24 mouse cellular contexts compared by ENCODE assay signal in genomic region chr11:64253517-64254385, GRCm38 (mm10).
DNase-seq lines count a peak whose midpoint lies in the region; ATAC-seq lines count a peak whose summit lies in the region.
"Had no signal": no experiment of that assay in that cellular context is flagged by ENCODE, and none has a peak within 500 bp of the region (broad histone marks: within the 10 kb centered on the region; RNA-seq: fewer than 3 reads in every experiment).

No protein-coding gene starts in this region.

- ATAC-seq in common myeloid progenitor, adult 5-6 weeks (replicated peaks; ENCODE audit: low read depth, poor library complexity, severe bottlenecking), result peak; percentile 36; the same call in 1 of the 2 replicates
- ATAC-seq: forebrain, embryonic 16.5 days; intestine, postnatal 0 days had no signal

- peaks cover 11% of the 10 kb centered on the region; the same call in 1 of the 2 replicates for H3K27me3 ChIP-seq in heart, embryonic 10.5 days (ENCODE audit: insufficient read depth, poor library complexity, severe bottlenecking)
- H3K27me3 ChIP-seq: embryonic facial prominence, embryonic 12.5 days; embryonic facial prominence, embryonic 15.5 days; heart, embryonic 12.5 days; heart, embryonic 15.5 days; hindbrain, embryonic 12.5 days; hindbrain, embryonic 15.5 days had no signal

- WGBS in heart, embryonic 10.5 days, result 75% methylated on average over 7 of the region's 7 CpGs

- DNase-seq in adrenal gland, adult 2 months, result peak; percentile 3
- no peak for DNase-seq in adrenal gland, postnatal 25 days
- peak; percentile 75 for DNase-seq in heart, embryonic 10.5 days (ENCODE audit: low spot score)
- no peak for DNase-seq in heart, postnatal 36 days
- DNase-seq in layer of hippocampus, postnatal 25 days (ENCODE audit: extremely low spot score in 1 of 2, low spot score in 1 of 2), result no peak
- DNase-seq in thymus, postnatal 36 days, result no peak
- DNase-seq: adrenal gland, postnatal 10 days; B cell, adult 2 months; cerebellum, adult 18-20 months; cerebellum, adult 9-10 months; cerebellum, postnatal 14 days; gastrocnemius, postnatal 10 days; gastrocnemius, postnatal 36 days; heart, adult 11 months; heart, postnatal 10 days had no signal

- intact Hi-C loops in heart, postnatal 36 days (cut with DNase I), result no loop called here

- no peaks in the 10 kb centered on the region for H3K9me3 ChIP-seq in heart, embryonic 10.5 days
- H3K9me3 ChIP-seq: embryonic facial prominence, embryonic 12.5 days; embryonic facial prominence, embryonic 15.5 days; heart, embryonic 15.5 days; hindbrain, embryonic 12.5 days; hindbrain, embryonic 15.5 days had no signal

- no peaks in the 10 kb centered on the region for H3K36me3 ChIP-seq in heart, embryonic 10.5 days
- H3K36me3 ChIP-seq: embryonic facial prominence, embryonic 12.5 days; embryonic facial prominence, embryonic 15.5 days; heart, embryonic 12.5 days; heart, embryonic 15.5 days; hindbrain, embryonic 12.5 days; hindbrain, embryonic 15.5 days had no signal

- no peak overlapping the region for H3K4me3 ChIP-seq in heart, embryonic 10.5 days
- H3K4me3 ChIP-seq: embryonic facial prominence, embryonic 12.5 days; embryonic facial prominence, embryonic 15.5 days; heart, embryonic 12.5 days; heart, embryonic 15.5 days; hindbrain, embryonic 12.5 days; hindbrain, embryonic 15.5 days had no signal

- H3K4me1 ChIP-seq in heart, embryonic 10.5 days, result peaks cover 22% of the 10 kb centered on the region
- H3K4me1 ChIP-seq: embryonic facial prominence, embryonic 12.5 days; embryonic facial prominence, embryonic 15.5 days had no signal

- H3K27ac ChIP-seq in heart, embryonic 10.5 days, result no peak overlapping the region
- H3K27ac ChIP-seq: embryonic facial prominence, embryonic 12.5 days; embryonic facial prominence, embryonic 15.5 days; heart, embryonic 15.5 days; hindbrain, embryonic 12.5 days; hindbrain, embryonic 15.5 days had no signal

Comparison
In these comparisons a context has a peak if more than half of its experiments do, and no peak if none do; other contexts are left out.
1. DNase-seq: peak in adrenal gland, adult 2 months (single experiment) and heart, embryonic 10.5 days (single experiment); none in adrenal gland, postnatal 25 days (single experiment), heart, postnatal 36 days (0 of 2), layer of hippocampus, postnatal 25 days (0 of 2) and thymus, postnatal 36 days (0 of 2).